Mouse (Mus musculus) right cerebral cortex, postnatal 36 days (tissue): ENCODE data around the gene Mapkap1.

Experiments
- DNase-seq, 2 experiments: peaks; one replicate each; pipeline ENCODE4 v3.0.0; 2022; ENCODE audit warnings: low spot score in 2 of 2, mixed read lengths in 1 of 2

Gene Mapkap1

GRCm38 (mm10) chr2:34406601-34407464 lies at the start of gene Mapkap1:
Gene Mapkap1, plus strand, starts transcription at chr2:34406771.
- DNase-seq = peak; percentile 95 to 96

GRCm38 (mm10) chr2:34363678-34364077 lies 42.9 kb upstream of the Mapkap1 start:
- no peak for DNase-seq

GRCm38 (mm10) chr2:34367024-34367423 lies 39.5 kb upstream of the Mapkap1 start:
- DNase-seq = no peak

- no peak for DNase-seq
Observed at GRCm38 (mm10) chr2:34368396-34368795, 38.2 kb upstream of the Mapkap1 start.

- DNase-seq = no peak
Observed at GRCm38 (mm10) chr2:34370349-34370724, 36.2 kb upstream of the Mapkap1 start.

GRCm38 (mm10) chr2:34370725-34371440 lies 35.7 kb upstream of the Mapkap1 start:
- no peak for DNase-seq

- no peak for DNase-seq
Observed at GRCm38 (mm10) chr2:34371441-34372304, 34.9 kb upstream of the Mapkap1 start.

GRCm38 (mm10) chr2:34372305-34373301 lies 34.0 kb upstream of the Mapkap1 start, which contains the start of gene Pbx3:
Gene Pbx3, minus strand, starts transcription at chr2:34373142.
- DNase-seq = peak; percentile 83 to 88

- no peak for DNase-seq
Observed at GRCm38 (mm10) chr2:34373886-34374285, 32.7 kb upstream of the Mapkap1 start.

- DNase-seq = no peak
Observed at GRCm38 (mm10) chr2:34374349-34374748, 32.2 kb upstream of the Mapkap1 start.

GRCm38 (mm10) chr2:34378930-34379329 lies 27.6 kb upstream of the Mapkap1 start:
- DNase-seq = no peak

GRCm38 (mm10) chr2:34399535-34399934 lies 7.0 kb upstream of the Mapkap1 start:
- no peak for DNase-seq

GRCm38 (mm10) chr2:34407596-34407995 lies 1.0 kb downstream of the Mapkap1 start:
- no peak for DNase-seq

GRCm38 (mm10) chr2:34408341-34408740 lies 1.8 kb downstream of the Mapkap1 start:
- no peak for DNase-seq

- DNase-seq = no peak
Observed at GRCm38 (mm10) chr2:34409741-34410340, 3.3 kb downstream of the Mapkap1 start.

GRCm38 (mm10) chr2:34420256-34420655 lies 13.7 kb downstream of the Mapkap1 start:
- no peak for DNase-seq

GRCm38 (mm10) chr2:34424186-34424585 lies 17.6 kb downstream of the Mapkap1 start:
- DNase-seq = no peak

GRCm38 (mm10) chr2:34425573-34426223 lies 19.1 kb downstream of the Mapkap1 start:
- DNase-seq = no peak

GRCm38 (mm10) chr2:34430663-34431062 lies 24.1 kb downstream of the Mapkap1 start:
- no peak for DNase-seq
